8 mouse cellular contexts compared by ENCODE assay signal in genomic region chr10:18055009-18055695, GRCm38 (mm10). TPM values are rescaled to one million over a fixed set of nuclear protein-coding genes. Genes with fewer than 3 reads are reported as not detected.
DNase-seq lines count a peak whose midpoint lies in the region; ATAC-seq and TF ChIP-seq lines count a peak whose summit lies in the region.

No protein-coding gene starts in this region.

- peak overlapping the region; percentile 93 for H3K27ac ChIP-seq in gastrocnemius, adult 2 months
- H3K27ac ChIP-seq in hindbrain, postnatal 0 days: peak overlapping the region; percentile 93

- peak overlapping the region; percentile 60 for H3K4me2 ChIP-seq in hindbrain, postnatal 0 days (ENCODE audit: low read depth, low read length)

- WGBS in hindbrain, postnatal 0 days: 2% methylated on average over 52 of the region's 61 CpGs

- no peaks in the 10 kb centered on the region for H3K27me3 ChIP-seq in hindbrain, postnatal 0 days (ENCODE audit: insufficient read depth, low read length)

- intact Hi-C loops in gastrocnemius, adult 2 months (cut with DNase I): loop anchor here (1.0 to 10.0 kb wide), 3 partner anchors 47 to 320 kb away; no protein-coding TSS in a partner anchor

- DNase-seq in ZHBTc4 (ENCODE audit: low read depth, low spot score): peak; percentile 91
- DNase-seq in cerebellum, postnatal 4 days (ENCODE audit: low spot score in 2 of 2): peak; percentile 58 to 86
- DNase-seq in gastrocnemius, adult 2 months: peak; percentile 90
- peak; percentile 92 for DNase-seq in hindbrain, postnatal 0 days (ENCODE audit: low spot score)
- DNase-seq in left cerebral cortex, adult 18-20 months (ENCODE audit: low spot score in 2 of 2): peak; percentile 74 to 86
- DNase-seq in lung, postnatal 4 days: peak; percentile 87 to 92
- peak; percentile 80 for DNase-seq in retina, postnatal 7 days (ENCODE audit: low read depth, low spot score)
- DNase-seq in urinary bladder, adult 18-20 months (ENCODE audit: low spot score in 2 of 2): peak; percentile 71 to 73

- H3K4me3 ChIP-seq in gastrocnemius, adult 2 months: peak overlapping the region; percentile 97
- H3K4me3 ChIP-seq in hindbrain, postnatal 0 days (ENCODE audit: low read length): peak overlapping the region; percentile 100

- no peaks in the 10 kb centered on the region for H3K36me3 ChIP-seq in hindbrain, postnatal 0 days (ENCODE audit: insufficient read depth, low read length)

- peak; percentile 98 for ATAC-seq in hindbrain, postnatal 0 days

- TF ChIP-seq CTCF in gastrocnemius, adult 2 months (IDR thresholded peaks at IDR 0.05): peak; percentile 92; the same call in 1 of the 2 replicates
- peak; percentile 47 for TF ChIP-seq CTCF in hindbrain, postnatal 0 days (IDR thresholded peaks at IDR 0.05; ENCODE audit: low read depth)

- peak overlapping the region; percentile 98 for H3K9ac ChIP-seq in hindbrain, postnatal 0 days (replicated peaks; ENCODE audit: low read length)

- no peaks in the 10 kb centered on the region for H3K9me3 ChIP-seq in hindbrain, postnatal 0 days (ENCODE audit: low read length)

- H3K4me1 ChIP-seq in hindbrain, postnatal 0 days (ENCODE audit: insufficient read depth, low read length): peaks cover 12% of the 10 kb centered on the region

RNA-seq across cellular contexts. Expression of gene Reps1, which starts 0.5 kb away (rescaled TPM):
- 10 to 100 TPM; 22.8 to 25.3 TPM for total RNA-seq in gastrocnemius, adult 2 months (2021)
- 64.9 and 69.5 TPM in 2 replicates for total RNA-seq in hindbrain, postnatal 0 days (2014; rRNA removed)
- 20.6 and 21.1 TPM in 2 replicates for polyA plus RNA-seq in hindbrain, postnatal 0 days (2015; fragmentation: Nextera tagmentation; extraction: Ambion mirVana)
- total RNA-seq in left cerebral cortex, adult 18-20 months (2021): 10 to 100 TPM; 64.3 to 71.3 TPM

RNA-seq across cellular contexts. Expression of gene Abracl, which starts 32.1 kb away (rescaled TPM):
- total RNA-seq in gastrocnemius, adult 2 months (2021): 1 to 10 TPM; 2.1 to 3.2 TPM
- total RNA-seq in hindbrain, postnatal 0 days (2014; rRNA removed): 10.4 and 27.9 TPM in 2 replicates
- polyA plus RNA-seq in hindbrain, postnatal 0 days (2015; fragmentation: Nextera tagmentation; extraction: Ambion mirVana): 55.9 and 60.6 TPM in 2 replicates
- 10 to 100 TPM; 16.9 to 24.1 TPM for total RNA-seq in left cerebral cortex, adult 18-20 months (2021)

Comparison
In these comparisons a context has a peak if more than half of its experiments do, and no peak if none do; other contexts are left out.
1. Peak in every context shown above with its lines: DNase-seq, ATAC-seq, H3K4me3 ChIP-seq and H3K27ac ChIP-seq.